Mouse (Mus musculus): ENCODE measurements around the gene Sspo. TPM values are rescaled to one million over a fixed set of nuclear protein-coding genes. Genes with fewer than 3 reads are reported as not detected.

Gene Sspo
- polyA plus RNA-seq, 1 experiment from 2014 or later: 0.42 TPM

- H3K4me3 ChIP-seq: no peak overlapping the region
- WGBS: 88% methylated on average over 6 of the region's 6 CpGs
- H3K9me3 ChIP-seq: no peaks in the 10 kb centered on the region
- H3K4me2 ChIP-seq (replicated peaks): no peak overlapping the region
- no peaks in the 10 kb centered on the region for H3K36me3 ChIP-seq
- no peak overlapping the region for H3K9ac ChIP-seq
- no peaks in the 10 kb centered on the region for H3K27me3 ChIP-seq
- ATAC-seq (ENCODE audit: insufficient number of reproducible peaks, insufficient read depth, low FRiP score, low TSS enrichment): no peak
- H3K27ac ChIP-seq: no peak overlapping the region
- no peaks in the 10 kb centered on the region for H3K4me1 ChIP-seq
Measured at GRCm38 (mm10) chr6:48548314-48548713, 100.3 kb downstream of the Sspo start.

Small RNAs within 50 kb of the gene (microRNA-seq; reads per million reads assigned to microRNA genes)
- gene Gm24325: not detected

Other genes with a start within 250 kb of the Sspo start
- gene Krba1, start 52.6 kb upstream of the Sspo start, polyA plus RNA-seq (2016; fragmentation: Nextera tagmentation; extraction: Ambion mirVana): 30.2 and 31.3 TPM in 2 replicates
- gene Zfp467, start 2.4 kb upstream of the Sspo start, polyA plus RNA-seq (2016; fragmentation: Nextera tagmentation; extraction: Ambion mirVana): 30.3 and 31.7 TPM in 2 replicates
- gene Atp6v0e2, start 89.4 kb downstream of the Sspo start, polyA plus RNA-seq (2016; fragmentation: Nextera tagmentation; extraction: Ambion mirVana): 21.3 and 21.5 TPM in 2 replicates
- 8.1 and 13.5 TPM in 2 replicates for gene Lrrc61, start 106.6 kb downstream of the Sspo start, polyA plus RNA-seq (2016; fragmentation: Nextera tagmentation; extraction: Ambion mirVana)
- gene Rarres2, start 124.6 kb downstream of the Sspo start, polyA plus RNA-seq (2016; fragmentation: Nextera tagmentation; extraction: Ambion mirVana): 6.9 TPM in 2 replicates
- gene Gm45021, start 141.4 kb downstream of the Sspo start, polyA plus RNA-seq (2016; fragmentation: Nextera tagmentation; extraction: Ambion mirVana): not detected in 2 replicates
- 35.0 and 35.2 TPM in 2 replicates for gene Repin1, start 145.7 kb downstream of the Sspo start, polyA plus RNA-seq (2016; fragmentation: Nextera tagmentation; extraction: Ambion mirVana)
- gene Gm44965, start 145.7 kb downstream of the Sspo start, polyA plus RNA-seq (2016; fragmentation: Nextera tagmentation; extraction: Ambion mirVana): not detected in 2 replicates
- 10.6 and 11.0 TPM in 2 replicates for gene Zfp775, start 153.8 kb downstream of the Sspo start, polyA plus RNA-seq (2016; fragmentation: Nextera tagmentation; extraction: Ambion mirVana)
- gene AI854703, start 178.5 kb downstream of the Sspo start, polyA plus RNA-seq (2016; fragmentation: Nextera tagmentation; extraction: Ambion mirVana): 1.5 and 2.0 TPM in 2 replicates
- 0.36 and 0.74 TPM in 2 replicates for gene Gimap8, start 199.0 kb downstream of the Sspo start, polyA plus RNA-seq (2016; fragmentation: Nextera tagmentation; extraction: Ambion mirVana)
- gene Gimap9, start 227.9 kb downstream of the Sspo start, polyA plus RNA-seq (2016; fragmentation: Nextera tagmentation; extraction: Ambion mirVana): 11.6 and 13.7 TPM in 2 replicates
- gene Gimap4, start 236.3 kb downstream of the Sspo start, polyA plus RNA-seq (2016; fragmentation: Nextera tagmentation; extraction: Ambion mirVana): 7.0 and 9.0 TPM in 2 replicates